Mouse (Mus musculus) left cerebral cortex, adult 11 months (tissue): Measurements from ENCODE around the gene Lrr1.
"Not testable (repeated sequence)": the region's sequence is repeated elsewhere in the genome, so short reads cannot be mapped to it uniquely, and the experiment has no call there.

Experiments used
- DNase-seq: peaks from one replicate; pipeline ENCODE4 v3.0.0; 2022; ENCODE audit warnings: low spot score

Lrr1 gene

GRCm38 (mm10) chr12:69168461-69169106 lies at the start of gene Lrr1:
Gene Lrr1 (plus strand): TSS chr12:69168814.
- peak; percentile 84 for DNase-seq

DNA sequence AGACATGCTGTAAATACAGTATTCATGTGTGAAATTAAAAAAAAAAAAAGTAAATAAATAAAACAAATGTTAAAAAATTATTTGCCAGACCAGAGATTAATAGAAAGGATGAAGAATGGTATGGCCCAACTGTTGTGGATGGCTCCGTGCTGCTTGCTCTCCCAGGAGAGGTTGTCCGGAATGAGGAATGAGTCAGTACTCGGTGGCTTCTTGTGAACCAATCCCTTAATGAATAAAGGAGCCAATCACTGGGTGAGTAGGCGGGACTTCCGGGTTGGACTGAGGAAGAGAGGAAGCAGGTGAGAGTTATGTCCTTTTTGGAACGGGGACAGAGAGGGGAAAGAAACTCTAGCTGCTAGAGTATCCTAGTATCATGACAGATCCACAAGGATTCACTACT lies 48.7 kb upstream of the Lrr1 start:
- no peak for DNase-seq

- no peak for DNase-seq
Measured at GRCm38 (mm10) chr12:69122801-69123200, 45.8 kb upstream of the Lrr1 start.

- DNase-seq, result no peak
Measured at GRCm38 (mm10) chr12:69125066-69125465, 43.5 kb upstream of the Lrr1 start.

DNA sequence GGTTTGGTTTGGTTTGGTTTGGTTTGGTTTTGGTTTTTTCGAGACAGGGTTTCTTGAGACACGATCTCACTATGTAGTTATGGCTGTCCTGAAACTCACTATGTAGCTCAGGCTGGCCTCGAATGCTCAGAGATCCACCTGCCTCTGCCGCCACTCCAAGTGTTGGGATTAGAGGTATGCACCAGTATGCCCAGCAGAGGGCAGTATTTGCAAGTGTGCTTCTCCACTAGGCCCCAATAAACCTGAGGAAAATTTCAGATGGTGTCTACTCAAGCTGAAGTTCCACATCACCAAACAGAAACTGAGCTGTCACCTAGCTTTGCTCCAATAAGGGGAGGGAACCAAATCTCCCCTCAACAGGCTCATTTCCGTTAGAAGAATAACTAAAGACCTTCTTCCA lies 41.4 kb upstream of the Lrr1 start:
- DNase-seq, result no peak

- DNase-seq, result no peak
Measured at GRCm38 (mm10) chr12:69127626-69128025, 41.0 kb upstream of the Lrr1 start.

- no peak for DNase-seq
Measured at GRCm38 (mm10) chr12:69129634-69130310, 38.8 kb upstream of the Lrr1 start.

- no peak for DNase-seq
Measured at GRCm38 (mm10) chr12:69130486-69130885, 38.1 kb upstream of the Lrr1 start.

DNA sequence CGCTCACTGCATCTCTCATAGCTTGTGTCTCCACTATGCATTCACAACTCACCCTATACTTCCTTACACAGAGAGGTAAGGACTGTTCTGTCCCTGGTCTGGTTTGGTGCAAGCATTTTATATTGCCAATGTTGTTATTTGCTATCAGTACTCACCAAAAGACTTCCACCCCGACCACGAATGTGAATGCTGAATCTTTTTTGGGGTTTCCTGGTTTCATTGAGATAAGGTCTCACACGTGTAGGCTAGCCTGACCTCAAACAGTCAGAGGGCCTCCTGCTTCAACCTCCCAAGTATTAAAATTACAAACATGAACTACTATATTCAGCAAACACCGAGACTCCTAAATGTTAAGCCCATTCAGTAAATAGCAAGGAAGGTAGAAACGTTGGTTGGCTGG lies 37.3 kb upstream of the Lrr1 start:
- no peak for DNase-seq

GRCm38 (mm10) chr12:69131981-69132380 lies 36.6 kb upstream of the Lrr1 start:
- DNase-seq, result peak; percentile 7

DNA sequence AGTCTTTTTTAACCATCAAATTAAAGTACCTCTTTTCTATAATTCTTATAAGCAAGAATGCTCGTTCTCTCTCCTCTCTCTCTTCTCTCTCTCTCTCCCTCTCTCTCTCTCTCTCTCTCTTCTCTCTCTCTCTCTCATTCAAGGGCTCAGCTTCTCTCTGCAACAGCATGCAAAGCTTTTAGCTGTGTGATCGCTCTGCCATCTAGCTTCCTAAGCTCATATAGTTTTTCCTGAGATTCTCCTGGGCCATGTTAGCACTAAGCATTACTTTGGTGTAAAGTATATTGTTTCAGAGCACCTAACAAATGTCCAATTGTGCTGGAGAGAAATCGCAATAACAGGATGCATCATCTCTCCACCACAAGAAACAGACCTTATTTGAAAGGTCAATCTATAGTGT lies 29.4 kb upstream of the Lrr1 start:
- DNase-seq, result no peak

GRCm38 (mm10) chr12:69139841-69140240 lies 28.8 kb upstream of the Lrr1 start:
- DNase-seq, result no peak

DNA sequence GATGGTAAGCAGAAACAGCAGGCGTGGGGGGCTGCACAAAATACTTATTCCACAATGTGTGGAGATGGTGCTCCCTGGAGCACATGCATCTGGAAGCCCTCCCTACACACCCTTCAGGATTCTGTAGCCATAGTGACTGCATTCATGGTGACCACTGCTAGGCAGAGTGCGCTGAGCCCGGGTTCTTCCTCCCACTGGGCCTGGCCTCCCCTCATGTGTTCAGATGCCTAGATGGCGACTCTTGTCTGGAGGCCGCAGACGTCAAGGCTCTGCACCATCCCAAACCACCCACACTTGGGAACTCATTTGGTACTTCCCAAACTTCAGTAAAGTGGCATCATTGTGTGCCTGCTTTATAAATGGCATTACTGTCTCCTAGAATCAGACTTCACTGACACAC lies 25.2 kb upstream of the Lrr1 start:
- no peak for DNase-seq

DNA sequence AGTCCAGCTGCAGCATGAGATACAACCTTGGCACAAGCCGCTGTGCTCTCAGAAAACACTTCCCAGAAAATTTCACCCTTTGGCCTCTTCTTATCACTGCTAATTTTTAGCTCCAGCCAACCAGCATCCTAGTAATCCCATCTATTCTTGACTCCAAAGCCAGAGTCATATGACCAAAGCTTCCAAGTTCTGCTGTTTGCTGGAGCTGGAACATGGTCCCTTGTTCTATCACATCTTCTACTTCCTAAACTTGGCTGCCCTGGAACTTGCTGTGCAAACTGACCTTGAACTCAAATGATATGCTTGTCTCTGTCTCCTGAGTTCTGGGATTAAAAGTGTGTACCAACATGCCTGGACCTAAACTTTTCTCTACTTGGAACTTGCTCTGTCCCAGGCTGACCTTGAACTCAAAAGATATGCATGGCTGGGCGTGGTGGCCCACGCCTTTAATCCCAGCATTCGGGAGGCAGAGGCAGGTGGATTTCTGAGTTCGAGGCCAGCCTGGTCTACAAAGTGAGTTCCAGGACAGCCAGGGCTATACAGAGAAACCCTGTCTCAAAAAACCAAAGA lies 21.4 kb upstream of the Lrr1 start:
- no peak for DNase-seq

GRCm38 (mm10) chr12:69150049-69150448 lies 18.6 kb upstream of the Lrr1 start:
- DNase-seq, result no peak

DNA sequence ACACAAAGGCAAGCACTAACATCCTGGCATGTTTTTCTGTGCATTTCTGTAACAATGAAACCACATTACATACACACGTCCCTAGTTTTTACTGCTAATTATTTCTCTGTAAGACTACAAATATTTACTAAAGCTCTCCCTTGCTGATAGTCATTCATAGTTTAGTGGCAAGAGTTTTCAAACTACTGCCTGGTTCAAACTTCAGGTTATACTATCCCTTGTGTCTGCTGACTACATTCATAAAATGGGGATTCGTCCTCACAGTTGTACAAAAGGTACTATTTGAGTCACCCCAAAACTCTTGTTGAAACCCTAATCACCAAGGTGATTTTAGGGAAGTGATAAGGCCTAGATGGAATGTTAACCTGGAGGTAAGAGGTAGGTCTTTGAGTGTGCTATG lies 12.7 kb upstream of the Lrr1 start:
- no peak for DNase-seq

DNA sequence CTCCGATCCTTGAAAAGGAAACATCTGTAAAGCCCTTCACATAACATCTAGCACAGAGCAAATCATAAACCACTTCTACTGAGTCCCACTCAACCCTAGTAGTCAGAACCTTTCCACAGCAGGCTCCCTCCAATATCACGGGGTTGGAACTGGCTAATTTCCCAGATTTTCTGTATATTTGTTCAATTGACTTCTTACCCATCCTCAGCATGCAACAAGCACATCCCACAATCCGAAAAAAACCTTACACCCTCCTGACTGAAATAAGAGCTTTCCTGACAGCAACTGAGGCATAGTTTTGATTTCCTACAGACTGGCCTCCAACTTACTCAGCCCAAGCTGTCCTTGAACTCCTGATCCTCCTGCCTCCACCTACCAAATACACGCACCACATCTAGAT lies 12.2 kb upstream of the Lrr1 start:
- DNase-seq, result no peak

GRCm38 (mm10) chr12:69157107-69157506 lies 11.5 kb upstream of the Lrr1 start:
- DNase-seq, result no peak

- DNase-seq, result no peak
Measured at GRCm38 (mm10) chr12:69158366-69158764, 10.2 kb upstream of the Lrr1 start.

DNA sequence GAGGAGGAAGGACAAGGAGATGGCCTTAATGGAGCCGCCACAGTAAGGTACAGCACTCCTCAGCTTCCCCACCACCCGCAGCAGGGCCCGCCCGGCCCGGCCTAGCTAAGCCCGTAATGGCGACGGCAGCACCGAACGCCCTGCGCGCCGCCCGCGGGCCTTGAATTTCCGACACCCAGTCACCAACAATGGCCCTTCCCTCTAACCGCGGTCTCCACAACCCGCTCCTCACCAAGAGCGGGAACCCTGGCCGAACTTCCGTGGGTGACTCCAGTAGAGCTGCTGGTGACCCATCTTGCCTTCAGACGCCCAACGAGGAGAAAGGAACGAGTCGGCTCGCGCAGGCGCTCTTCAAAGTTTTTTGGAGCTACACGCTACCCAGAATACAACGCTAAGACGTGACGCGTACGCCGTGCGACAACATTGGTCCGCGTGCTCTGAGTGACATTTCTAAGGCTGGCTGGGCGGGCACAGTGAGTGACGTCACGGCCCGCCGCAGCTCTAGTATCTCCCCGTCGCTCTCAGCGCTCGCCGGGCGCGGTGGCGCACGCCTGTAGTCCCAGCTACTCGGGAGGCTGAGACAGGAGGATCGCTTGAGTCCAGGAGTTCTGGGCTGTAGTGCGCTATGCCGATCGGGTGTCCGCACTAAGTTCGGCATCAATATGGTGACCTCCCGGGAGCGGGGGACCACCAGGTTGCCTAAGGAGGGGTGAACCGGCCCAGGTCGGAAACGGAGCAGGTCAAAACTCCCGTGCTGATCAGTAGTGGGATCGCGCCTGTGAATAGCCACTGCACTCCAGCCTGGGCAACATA lies 9.6 kb upstream of the Lrr1 start, which contains the start of gene Rps29:
Gene Rps29 (minus strand): TSS at position 422 of the 813 bp plus-strand sequence.
- peak; percentile 98 for DNase-seq

DNA sequence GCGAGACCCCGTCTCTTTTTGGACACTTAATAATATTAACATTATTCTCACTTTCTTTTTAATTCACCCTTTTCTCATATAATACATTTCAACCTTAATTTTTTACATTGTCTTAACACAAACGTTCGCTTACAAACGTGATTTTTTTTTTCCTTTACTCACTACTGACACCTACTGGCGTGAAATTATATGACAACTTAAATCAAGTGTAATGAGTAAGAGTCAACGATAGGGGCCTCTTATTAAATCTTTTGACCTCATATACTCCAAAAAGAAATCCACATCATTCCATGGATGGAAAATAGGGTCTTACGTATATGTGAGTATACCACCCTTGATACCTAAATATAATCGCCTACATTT lies 9.1 kb upstream of the Lrr1 start:
- DNase-seq, result peak; percentile 18

GRCm38 (mm10) chr12:69160677-69161076 lies 7.9 kb upstream of the Lrr1 start:
- DNase-seq, result not testable (repeated sequence)

DNA sequence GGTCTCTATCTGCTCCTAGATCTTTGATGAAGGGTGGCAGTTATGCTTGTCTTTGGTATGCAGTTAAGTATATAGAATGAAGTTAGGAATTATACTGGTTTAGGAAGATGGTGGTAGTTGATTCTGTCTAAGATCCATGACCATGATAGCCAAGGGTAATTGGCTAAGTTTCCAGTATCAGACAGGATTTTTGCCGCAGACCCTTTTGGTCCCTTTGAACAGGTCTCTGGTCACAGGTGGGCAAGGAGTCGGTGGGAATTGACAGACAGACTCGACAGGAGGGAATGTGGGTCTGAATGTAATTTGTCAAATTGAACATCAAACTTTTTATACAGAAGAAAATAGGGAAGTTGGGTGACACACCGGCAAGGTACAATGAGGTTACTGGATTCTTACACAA lies 5.0 kb upstream of the Lrr1 start:
- not testable (repeated sequence) for DNase-seq
